29 mouse cellular contexts compared by ENCODE assay signal in the genomic region with DNA sequence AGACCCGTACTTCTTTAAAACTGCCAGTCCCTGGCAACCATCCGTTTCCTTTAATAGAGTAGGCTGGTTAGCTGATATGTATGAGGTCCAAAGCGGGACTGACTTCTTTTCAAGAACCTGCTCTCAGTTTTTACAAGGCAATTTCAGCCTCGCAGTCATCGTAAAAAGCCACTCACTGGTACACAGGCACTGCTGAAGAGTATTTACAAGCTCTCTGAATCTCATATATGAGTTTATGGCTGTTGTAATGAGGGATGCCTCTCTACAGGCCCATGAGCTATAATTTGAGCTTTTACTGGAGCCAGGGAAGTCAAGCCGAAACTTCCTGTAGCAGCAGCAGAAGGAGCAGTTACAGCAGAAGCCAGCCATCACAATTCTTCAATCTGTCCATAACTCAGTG. TPM values are rescaled to one million over a fixed set of nuclear protein-coding genes. Genes with fewer than 3 reads are reported as not detected.
"Had no signal": no experiment of that assay in that cellular context is flagged by ENCODE, and none has a peak within 500 bp of the region (broad histone marks: within the 10 kb centered on the region; RNA-seq: fewer than 3 reads in every experiment).

No protein-coding gene starts in this region.

- H3K27me3 ChIP-seq: liver, embryonic 13.5 days; midbrain, embryonic 12.5 days; midbrain, embryonic 15.5 days; neural tube, embryonic 13.5 days; stomach, embryonic 15.5 days had no signal

- DNase-seq: kidney, adult 2 months; kidney, postnatal 25 days; layer of hippocampus, postnatal 36 days; liver, embryonic 13.5 days; lung, adult 2 months; lung, postnatal 14 days; lung, postnatal 4 days; retina, postnatal 1 day; right cerebral cortex, postnatal 25 days; spleen, adult 18-20 months; thymus, postnatal 36 days had no signal

- H3K9ac ChIP-seq: liver, embryonic 13.5 days; midbrain, embryonic 12.5 days; midbrain, embryonic 15.5 days; neural tube, embryonic 13.5 days; stomach, embryonic 15.5 days had no signal

- H3K9me3 ChIP-seq: liver, embryonic 13.5 days; midbrain, embryonic 12.5 days; midbrain, embryonic 15.5 days; neural tube, embryonic 13.5 days; stomach, embryonic 15.5 days had no signal

- H3K4me3 ChIP-seq: left cerebral cortex, adult 2 months; liver, embryonic 13.5 days; midbrain, embryonic 12.5 days; midbrain, embryonic 15.5 days; neural tube, embryonic 13.5 days; stomach, embryonic 15.5 days had no signal

- H3K36me3 ChIP-seq: liver, embryonic 13.5 days; midbrain, embryonic 12.5 days; midbrain, embryonic 15.5 days; neural tube, embryonic 13.5 days; stomach, embryonic 15.5 days had no signal

- H3K4me1 ChIP-seq: liver, embryonic 13.5 days; midbrain, embryonic 12.5 days; midbrain, embryonic 15.5 days; neural tube, embryonic 13.5 days; stomach, embryonic 15.5 days had no signal

- ATAC-seq: intestine, postnatal 0 days; midbrain, embryonic 15.5 days had no signal

- H3K4me2 ChIP-seq: liver, embryonic 13.5 days; midbrain, embryonic 12.5 days; midbrain, embryonic 15.5 days; neural tube, embryonic 13.5 days; stomach, embryonic 15.5 days had no signal

- H3K27ac ChIP-seq: kidney, postnatal 0 days; left cerebral cortex, adult 2 months; liver, embryonic 13.5 days; midbrain, embryonic 12.5 days; midbrain, embryonic 15.5 days; neural tube, embryonic 13.5 days; stomach, embryonic 15.5 days had no signal

RNA-seq across cellular contexts. Expression of a gene that starts 17.9 kb away (rescaled TPM):
- total RNA-seq: layer of hippocampus, adult 8-10 months; layer of hippocampus, postnatal 10 days; layer of hippocampus, postnatal 36 days; left cerebral cortex, adult 2 months; left cerebral cortex, postnatal 14 days; left cerebral cortex, postnatal 4 days; liver, adult 2 months; megakaryocyte progenitor cell, adult 5-6 weeks; megakaryocyte-erythroid progenitor cell, adult 5-6 weeks had no signal
- polyA plus RNA-seq: intestine, postnatal 0 days; kidney, adult 2 months; kidney, embryonic 14.5 days; kidney, postnatal 0 days; liver, adult 2 months; liver, embryonic 13.5 days; liver, embryonic 16.5 days; lung, adult 2 months; lung, embryonic 16.5 days; midbrain, embryonic 12.5 days; midbrain, embryonic 15.5 days; neural tube, embryonic 13.5 days; urinary bladder, adult 2 months had no signal

RNA-seq across cellular contexts. Expression of a gene that starts 34.6 kb away (rescaled TPM):
- total RNA-seq: layer of hippocampus, adult 8-10 months; layer of hippocampus, postnatal 10 days; layer of hippocampus, postnatal 36 days; left cerebral cortex, adult 2 months; left cerebral cortex, postnatal 14 days; left cerebral cortex, postnatal 4 days; liver, adult 2 months; megakaryocyte progenitor cell, adult 5-6 weeks; megakaryocyte-erythroid progenitor cell, adult 5-6 weeks had no signal
- polyA plus RNA-seq: intestine, postnatal 0 days; kidney, adult 2 months; kidney, embryonic 14.5 days; kidney, postnatal 0 days; liver, adult 2 months; liver, embryonic 13.5 days; liver, embryonic 16.5 days; lung, adult 2 months; lung, embryonic 16.5 days; midbrain, embryonic 12.5 days; midbrain, embryonic 15.5 days; neural tube, embryonic 13.5 days; stomach, embryonic 15.5 days; urinary bladder, adult 2 months had no signal
